19 mouse cellular contexts compared by ENCODE assay signal in genomic region chr11:85297953-85298352, GRCm38 (mm10). TPM values are rescaled to one million over a fixed set of nuclear protein-coding genes. Genes with fewer than 3 reads are reported as not detected.
DNase-seq lines count a peak whose midpoint lies in the region; ATAC-seq and TF ChIP-seq lines count a peak whose summit lies in the region.
"Had no signal": no experiment of that assay in that cellular context is flagged by ENCODE, and none has a peak within 500 bp of the region (broad histone marks: within the 10 kb centered on the region; RNA-seq: fewer than 3 reads in every experiment).

No protein-coding gene starts in this region.

- no peak for TF ChIP-seq EP300 in stomach, postnatal 0 days (optimal IDR thresholded peaks at IDR 0.05)

- H3K27me3 ChIP-seq in stomach, embryonic 15.5 days (replicated peaks), result no peaks in the 10 kb centered on the region
- no peaks in the 10 kb centered on the region for H3K27me3 ChIP-seq in stomach, postnatal 0 days (ENCODE audit: control insufficient read depth, insufficient read depth, low read length)
- H3K27me3 ChIP-seq in embryonic facial prominence, embryonic 10.5 days (replicated peaks; ENCODE audit: low read depth, poor library complexity, severe bottlenecking), result no peaks in the 10 kb centered on the region
- no peaks in the 10 kb centered on the region for H3K27me3 ChIP-seq in kidney, embryonic 16.5 days (ENCODE audit: insufficient read depth, low read length)
- H3K27me3 ChIP-seq: forebrain, embryonic 15.5 days; limb, embryonic 13.5 days; midbrain, embryonic 13.5 days had no signal

- no peak overlapping the region for H3K4me3 ChIP-seq in stomach, embryonic 15.5 days (replicated peaks)
- no peak overlapping the region for H3K4me3 ChIP-seq in stomach, postnatal 0 days (ENCODE audit: low read depth, low read length)
- H3K4me3 ChIP-seq in embryonic facial prominence, embryonic 10.5 days, result no peak overlapping the region
- no peak overlapping the region for H3K4me3 ChIP-seq in kidney, embryonic 16.5 days (ENCODE audit: low read length)
- H3K4me3 ChIP-seq: forebrain, embryonic 15.5 days; left cerebral cortex, adult 2 months; limb, embryonic 13.5 days; midbrain, embryonic 13.5 days had no signal

- no peak overlapping the region for H3K27ac ChIP-seq in stomach, embryonic 15.5 days
- H3K27ac ChIP-seq in stomach, postnatal 0 days (replicated peaks), result no peak overlapping the region
- H3K27ac ChIP-seq in embryonic facial prominence, embryonic 10.5 days (replicated peaks), result no peak overlapping the region; the same call in 1 of the 2 replicates
- no peak overlapping the region for H3K27ac ChIP-seq in kidney, embryonic 16.5 days (ENCODE audit: low read length)
- H3K27ac ChIP-seq: forebrain, embryonic 15.5 days; left cerebral cortex, adult 2 months; limb, embryonic 13.5 days; midbrain, embryonic 13.5 days had no signal

- H3K9ac ChIP-seq in stomach, embryonic 15.5 days, result no peak overlapping the region
- H3K9ac ChIP-seq in stomach, postnatal 0 days (ENCODE audit: low read length), result no peak overlapping the region
- H3K9ac ChIP-seq in kidney, embryonic 16.5 days (replicated peaks; ENCODE audit: low read length), result no peak overlapping the region
- H3K9ac ChIP-seq: forebrain, embryonic 15.5 days; limb, embryonic 13.5 days; midbrain, embryonic 13.5 days had no signal

- no peaks in the 10 kb centered on the region for H3K9me3 ChIP-seq in stomach, embryonic 15.5 days
- H3K9me3 ChIP-seq in stomach, postnatal 0 days (ENCODE audit: control insufficient read depth, low read length), result no peaks in the 10 kb centered on the region
- no peaks in the 10 kb centered on the region for H3K9me3 ChIP-seq in embryonic facial prominence, embryonic 10.5 days
- peaks cover under 1% of the 10 kb centered on the region; the same call in 1 of the 2 replicates for H3K9me3 ChIP-seq in kidney, embryonic 16.5 days (ENCODE audit: low read length)
- H3K9me3 ChIP-seq: forebrain, embryonic 15.5 days; limb, embryonic 13.5 days; midbrain, embryonic 13.5 days had no signal

- H3K36me3 ChIP-seq in stomach, embryonic 15.5 days, result no peaks in the 10 kb centered on the region
- no peaks in the 10 kb centered on the region for H3K36me3 ChIP-seq in stomach, postnatal 0 days (ENCODE audit: control insufficient read depth, insufficient read depth, low read length)
- no peaks in the 10 kb centered on the region for H3K36me3 ChIP-seq in embryonic facial prominence, embryonic 10.5 days (replicated peaks)
- H3K36me3 ChIP-seq in kidney, embryonic 16.5 days (ENCODE audit: insufficient read depth, low read length), result no peaks in the 10 kb centered on the region
- H3K36me3 ChIP-seq: forebrain, embryonic 15.5 days; limb, embryonic 13.5 days; midbrain, embryonic 13.5 days had no signal

- DNase-seq in stomach, postnatal 0 days (ENCODE audit: low spot score), result no peak
- DNase-seq in R1 (ENCODE audit: low read depth, low spot score), result peak; percentile 38
- DNase-seq in liver, result peak; percentile 87
- DNase-seq in spleen, postnatal 10 days (ENCODE audit: low spot score in 2 of 2), result peak; percentile 37 to 70
- no peak for DNase-seq in kidney, adult 11 months
- DNase-seq in embryonic facial prominence, embryonic 10.5 days (ENCODE audit: low spot score), result no peak
- DNase-seq: adrenal gland, postnatal 10 days; cerebellum, postnatal 36 days; gastrocnemius, postnatal 10 days; kidney, adult 18-20 months; lung, postnatal 36 days; right cerebral cortex, postnatal 4 days had no signal

- no peak overlapping the region for H3K4me2 ChIP-seq in stomach, embryonic 15.5 days
- no peak overlapping the region for H3K4me2 ChIP-seq in stomach, postnatal 0 days (replicated peaks; ENCODE audit: low read depth)
- H3K4me2 ChIP-seq in kidney, embryonic 16.5 days (replicated peaks; ENCODE audit: low read depth, low read length), result no peak overlapping the region
- H3K4me2 ChIP-seq: forebrain, embryonic 15.5 days; limb, embryonic 13.5 days; midbrain, embryonic 13.5 days had no signal

- peak; percentile 93; the same call in 1 of the 2 replicates for ATAC-seq in stomach, embryonic 15.5 days (ENCODE audit: insufficient read depth, low FRiP score, low read depth)
- ATAC-seq in stomach, postnatal 0 days (ENCODE audit: low FRiP score, low TSS enrichment), result no peak
- no peak for ATAC-seq in kidney, embryonic 16.5 days (ENCODE audit: low FRiP score, low TSS enrichment)
- ATAC-seq: CD4-positive, CD25-positive, alpha-beta regulatory T cell, adult 4 months; forebrain, embryonic 15.5 days; midbrain, embryonic 13.5 days had no signal

- no peaks in the 10 kb centered on the region for H3K4me1 ChIP-seq in stomach, embryonic 15.5 days
- H3K4me1 ChIP-seq in stomach, postnatal 0 days (replicated peaks; ENCODE audit: control insufficient read depth, insufficient read depth), result no peaks in the 10 kb centered on the region
- no peaks in the 10 kb centered on the region for H3K4me1 ChIP-seq in embryonic facial prominence, embryonic 10.5 days
- no peaks in the 10 kb centered on the region for H3K4me1 ChIP-seq in kidney, embryonic 16.5 days (ENCODE audit: insufficient read depth, low read length)
- H3K4me1 ChIP-seq: forebrain, embryonic 15.5 days; limb, embryonic 13.5 days; midbrain, embryonic 13.5 days had no signal

- WGBS in stomach, embryonic 15.5 days, result 73% methylated on average over 13 of the region's 13 CpGs
- 68% methylated on average over 13 of the region's 13 CpGs for WGBS in stomach, postnatal 0 days
- 86% methylated on average over 13 of the region's 13 CpGs for WGBS in embryonic facial prominence, embryonic 10.5 days
- WGBS in kidney, embryonic 16.5 days, result 77% methylated on average over 13 of the region's 13 CpGs

- no peak for TF ChIP-seq CTCF in stomach, postnatal 0 days (IDR thresholded peaks at IDR 0.05; ENCODE audit: low read depth)

RNA-seq across cellular contexts. Expression of gene Ppm1d, which starts 13.1 kb away (rescaled TPM):
- 15.1 and 15.8 TPM in 2 replicates for polyA plus RNA-seq in stomach, embryonic 15.5 days (2015; fragmentation: Nextera tagmentation; extraction: Ambion mirVana)
- 11.0 and 12.4 TPM in 2 replicates for polyA plus RNA-seq in stomach, postnatal 0 days (2015; fragmentation: Nextera tagmentation; extraction: Ambion mirVana)
- polyA plus RNA-seq in embryonic facial prominence, embryonic 10.5 days (2016; fragmentation: Nextera tagmentation; extraction: Ambion mirVana), result 21.4 and 22.7 TPM in 2 replicates
- 14.5 and 17.8 TPM in 2 replicates for polyA plus RNA-seq in kidney, embryonic 16.5 days (2015; fragmentation: Nextera tagmentation; extraction: Ambion mirVana)

RNA-seq across cellular contexts. Expression of gene Bcas3, which starts 55.0 kb away (rescaled TPM):
- 16.7 and 17.9 TPM in 2 replicates for polyA plus RNA-seq in stomach, embryonic 15.5 days (2015; fragmentation: Nextera tagmentation; extraction: Ambion mirVana)
- polyA plus RNA-seq in stomach, postnatal 0 days (2015; fragmentation: Nextera tagmentation; extraction: Ambion mirVana), result 16.5 and 20.4 TPM in 2 replicates
- polyA plus RNA-seq in embryonic facial prominence, embryonic 10.5 days (2016; fragmentation: Nextera tagmentation; extraction: Ambion mirVana), result 26.4 and 27.7 TPM in 2 replicates
- 34.7 and 35.0 TPM in 2 replicates for polyA plus RNA-seq in kidney, embryonic 16.5 days (2015; fragmentation: Nextera tagmentation; extraction: Ambion mirVana)

Comparison
In these comparisons a context has a peak if more than half of its experiments do, and no peak if none do; other contexts are left out.
1. DNase-seq: peak in R1 (single experiment), liver (single experiment) and spleen, postnatal 10 days (2 of 2); none in stomach, postnatal 0 days (single experiment), kidney, adult 11 months (single experiment) and embryonic facial prominence, embryonic 10.5 days (single experiment).